Mouse (Mus musculus) adrenal gland, adult 2 months (tissue): ENCODE results near the gene Gm7271. TPM values are rescaled to one million over a fixed set of nuclear protein-coding genes. Genes with fewer than 3 reads are reported as not detected.

ENCODE experiments used
- polyA plus RNA-seq: library from polyadenylated mRNA; depleted of rRNA; stranded (reverse); fragments of >200 nt; gene quantifications from 2 replicates; pipeline ENCODE4 v1.2.3, GENCODE M21; 2012; rRNA removed
- total RNA-seq, 2 experiments: library from RNA; stranded (reverse); gene quantifications; 2 replicates each; pipeline ENCODE4 v1.2.3; 2021

Gm7271 gene
- total and polyA plus RNA-seq, 3 experiments, result not detected

Other genes with a start within 250 kb of the Gm7271 start
- 10 to 100 TPM; 38.9 to 62.9 TPM for gene Clock, start 179.2 kb upstream of the Gm7271 start, total RNA-seq
- gene Clock, start 179.2 kb upstream of the Gm7271 start, polyA plus RNA-seq, result 10.6 and 10.9 TPM in 2 replicates
- gene Pdcl2, start 152.9 kb upstream of the Gm7271 start, total RNA-seq, result not detected
- gene Pdcl2, start 152.9 kb upstream of the Gm7271 start, polyA plus RNA-seq, result not detected in 2 replicates
- under 1 TPM in 1 of 2 experiments, not detected in 1; 0.48 TPM for gene Nmu, start 120.3 kb upstream of the Gm7271 start, total RNA-seq
- gene Nmu, start 120.3 kb upstream of the Gm7271 start, polyA plus RNA-seq, result not detected in 2 replicates
- 10 to 100 TPM; 43.7 to 53.2 TPM for gene Exoc1, start 45.3 kb downstream of the Gm7271 start, total RNA-seq
- gene Exoc1, start 45.3 kb downstream of the Gm7271 start, polyA plus RNA-seq, result 16.0 and 18.2 TPM in 2 replicates
- 1 to 10 TPM; 3.8 to 4.9 TPM for gene Cep135, start 104.7 kb downstream of the Gm7271 start, total RNA-seq
- gene Cep135, start 104.7 kb downstream of the Gm7271 start, polyA plus RNA-seq, result 0.46 and 0.53 TPM in 2 replicates
- gene C530008M17Rik, start 172.5 kb downstream of the Gm7271 start, total RNA-seq, result 10 to 100 TPM in 1 of 2 experiments, 1 to 10 TPM in 1; 6.3 to 16.4 TPM
- 3.7 and 14.1 TPM in 2 replicates for gene C530008M17Rik, start 172.5 kb downstream of the Gm7271 start, polyA plus RNA-seq